Mouse (Mus musculus) stomach, postnatal 0 days (tissue): ENCODE data around the gene Gpr142.

ENCODE experiments used
- CTCF ChIP-seq: IDR thresholded peaks from 2 replicates; pipeline ENCODE4 v1.5.1; 2016; ENCODE audit warnings: antibody characterized with exemption, low read depth, mild to moderate bottlenecking, moderate library complexity
- EP300 ChIP-seq: optimal IDR thresholded peaks from 2 replicates; pipeline ENCODE3; 2016; ENCODE audit warnings: antibody characterized with exemption

DNA sequence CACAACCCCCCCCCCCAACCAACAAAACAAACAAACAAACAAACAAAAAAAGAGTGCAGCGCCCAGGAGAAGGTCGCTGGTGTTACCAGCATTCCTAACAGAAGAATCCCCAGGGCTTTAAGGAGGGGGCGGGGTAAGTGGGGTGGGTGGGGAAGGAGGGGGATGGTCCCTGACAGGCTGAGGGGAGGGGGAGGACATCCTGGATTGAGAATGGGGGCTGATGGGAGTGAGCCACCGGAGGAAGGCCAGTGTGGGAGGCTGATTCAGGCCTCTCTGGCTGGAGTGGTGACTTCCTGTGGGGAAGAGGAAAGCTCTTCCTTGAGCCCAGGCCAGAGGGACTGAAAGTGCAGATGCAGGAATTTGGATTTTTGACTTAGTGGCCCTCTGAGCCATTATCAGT is 47.6 kb downstream of the Gpr142 start:
- TF ChIP-seq CTCF = no peak
- TF ChIP-seq EP300 = no peak
